Mouse (Mus musculus): ENCODE measurements around the gene Tfeb.

DNA sequence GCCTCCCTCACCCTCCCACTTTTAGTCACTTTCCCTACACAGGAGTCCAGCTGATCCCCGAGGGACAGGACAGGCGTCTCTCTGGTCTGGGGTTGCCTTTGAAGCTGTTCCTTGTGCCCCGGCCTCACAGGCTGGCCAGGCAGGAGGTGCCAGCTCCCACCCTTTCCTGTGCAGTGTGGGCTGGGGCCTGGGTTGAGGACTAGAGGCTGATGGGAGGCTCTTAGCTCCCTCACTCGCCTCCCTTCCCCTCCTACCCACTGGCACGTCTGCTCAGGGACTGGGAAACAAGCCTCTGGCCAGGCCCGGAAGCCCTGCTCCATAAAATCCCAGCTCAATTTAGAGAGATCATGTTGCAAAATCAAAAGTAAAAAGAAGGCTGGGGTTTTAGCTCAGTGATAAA lies 36.8 kb downstream of the Tfeb start:
- TF ChIP-seq CTCF (conservative IDR thresholded peaks at IDR 0.05; ENCODE audit: low read length): no peak
- no peak for TF ChIP-seq NANOG (IDR thresholded peaks at IDR 0.05; ENCODE audit: borderline replicate concordance, low read length)
- no peak for TF ChIP-seq POU5F1 (IDR thresholded peaks at IDR 0.05; ENCODE audit: borderline replicate concordance, low read length)
